Mouse (Mus musculus): Measurements from ENCODE around the gene Odf3l2. TPM values are rescaled to one million over a fixed set of nuclear protein-coding genes. Genes with fewer than 3 reads are reported as not detected.

Odf3l2 gene
- total and polyA plus RNA-seq, 3 experiments, result not detected

- H3K4me1 ChIP-seq (ENCODE audit: control insufficient read depth in 1 of 2, insufficient read depth in 2 of 2, low read length in 2 of 2), result peaks cover 6 to 19% of the 10 kb centered on the region in 2 experiments; a peak in 3 of 4 replicates
- peak within 1 kb of the TSS; percentile 96 to 98 for H3K4me3 ChIP-seq (ENCODE audit: control insufficient read depth in 1 of 2, insufficient read depth in 1 of 2, low read depth in 2 of 2, low read length in 2 of 2)
- peaks cover 32% of the 10 kb centered on the region for H3K79me2 ChIP-seq (ENCODE audit: control insufficient read depth, insufficient read depth, low read length, poor library complexity)
- H3K9ac ChIP-seq (ENCODE audit: control insufficient read depth, low read depth, low read length, poor library complexity, severe bottlenecking), result peak within 1 kb of the TSS; percentile 96
- H3K36me3 ChIP-seq (ENCODE audit: control insufficient read depth in 1 of 2, insufficient read depth in 2 of 2, low read length in 2 of 2), result peaks cover 3 to 4% of the 10 kb centered on the region in 2 experiments; a peak in 2 of 4 replicates
- peak; percentile 99 for DNase-seq (ENCODE audit: low read depth, low spot score)
- no peaks in the 10 kb centered on the region for H3K9me3 ChIP-seq (replicated peaks; ENCODE audit: insufficient read depth, low read length)
- H3K27ac ChIP-seq (ENCODE audit: control insufficient read depth, low read depth, low read length), result peak within 1 kb of the TSS; percentile 59
- no peaks in the 10 kb centered on the region for H3K27me3 ChIP-seq (ENCODE audit: control insufficient read depth in 1 of 2, insufficient read depth in 2 of 2, low read length in 2 of 2)
- peak; percentile 98 for TF ChIP-seq KAT2A (conservative IDR thresholded peaks at IDR 0.05; ENCODE audit: low read depth, low read length)
- peak; percentile 26; the same call in 1 of the 2 replicates for TF ChIP-seq ETS1 (IDR thresholded peaks at IDR 0.05; ENCODE audit: low read depth, low read length)
- no peak for TF ChIP-seq RAD21 (IDR thresholded peaks at IDR 0.05; ENCODE audit: low read depth, low read length)
- peak; percentile 93 for TF ChIP-seq MAZ (IDR thresholded peaks at IDR 0.05; ENCODE audit: low read depth, low read length)
- TF ChIP-seq ZNF384 (IDR thresholded peaks at IDR 0.05; ENCODE audit: low read depth, low read length), result no peak; the same call in 1 of the 2 replicates
- TF ChIP-seq CHD1 (IDR thresholded peaks at IDR 0.05; ENCODE audit: low read depth, low read length), result no peak
- TF ChIP-seq MXI1 (IDR thresholded peaks at IDR 0.05; ENCODE audit: low read depth, low read length), result peak; percentile 83
- no peak for TF ChIP-seq GATA1 (IDR thresholded peaks at IDR 0.05; ENCODE audit: low read depth, low read length)
- TF ChIP-seq UBTF (IDR thresholded peaks at IDR 0.05; ENCODE audit: borderline replicate concordance, insufficient read depth, low read depth, low read length), result no peak
- TF ChIP-seq E2F4 (IDR thresholded peaks at IDR 0.05; ENCODE audit: borderline replicate concordance, low read depth, low read length), result no peak
- peak; percentile 98 for TF ChIP-seq HCFC1 (IDR thresholded peaks at IDR 0.05; ENCODE audit: low read depth, low read length)
- TF ChIP-seq JUND (IDR thresholded peaks at IDR 0.05; ENCODE audit: low read depth, low read length), result no peak
- TF ChIP-seq CHD2 (IDR thresholded peaks at IDR 0.05; ENCODE audit: low read length), result no peak
- 0 out of 2 replicates have a peak, but pooled peaks have one; percentile 69 for TF ChIP-seq MYC (IDR thresholded peaks at IDR 0.05; ENCODE audit: low read depth, low read length)
- TF ChIP-seq POLR2AphosphoS5 (IDR thresholded peaks at IDR 0.05; ENCODE audit: borderline replicate concordance, low read depth, low read length), result no peak
- TF ChIP-seq BHLHE40 (IDR thresholded peaks at IDR 0.05; ENCODE audit: borderline replicate concordance, low read depth, low read length), result no peak
- TF ChIP-seq MYB (IDR thresholded peaks at IDR 0.05; ENCODE audit: low read depth, low read length), result no peak
- TF ChIP-seq ELF1 (IDR thresholded peaks at IDR 0.05; ENCODE audit: low read depth, low read length), result peak; percentile 97
- TF ChIP-seq GABPA (IDR thresholded peaks at IDR 0.05; ENCODE audit: low read depth, low read length), result no peak
- TF ChIP-seq ZMIZ1 (IDR thresholded peaks at IDR 0.05; ENCODE audit: low read depth, low read length), result peak; percentile 70; the same call in 1 of the 2 replicates
- TF ChIP-seq TBP (IDR thresholded peaks at IDR 0.05; ENCODE audit: low read depth, low read length), result 0 out of 2 replicates have a peak, but pooled peaks have one; percentile 6
- TF ChIP-seq SMC3 (IDR thresholded peaks at IDR 0.05; ENCODE audit: low read depth, low read length), result no peak
- peak; percentile 78 for TF ChIP-seq SIN3A (IDR thresholded peaks at IDR 0.05; ENCODE audit: low read length)
- no peak for TF ChIP-seq ZC3H11A (IDR thresholded peaks at IDR 0.05; ENCODE audit: low read depth, low read length)
- peak; percentile 90 for TF ChIP-seq NRF1 (IDR thresholded peaks at IDR 0.05; ENCODE audit: insufficient read depth, low read depth, low read length, poor library complexity, severe bottlenecking)
- peak; percentile 49; the same call in 1 of the 2 replicates for TF ChIP-seq MEF2A (IDR thresholded peaks at IDR 0.05; ENCODE audit: extremely low read depth, insufficient replicate concordance, low read depth, low read length, poor library complexity, severe bottlenecking)
- peak; percentile 64 for TF ChIP-seq TCF12 (IDR thresholded peaks at IDR 0.05; ENCODE audit: low read depth, low read length)
- TF ChIP-seq NELFE (IDR thresholded peaks at IDR 0.05; ENCODE audit: low read depth, low read length), result peak; percentile 91
- peak; percentile 59 to 85; a peak in 3 of 4 replicates for TF ChIP-seq POLR2A (IDR thresholded peaks at IDR 0.05; ENCODE audit: control insufficient read depth in 1 of 2, insufficient read depth in 1 of 2, low read depth in 1 of 2, low read length in 2 of 2, poor library complexity in 1 of 2)
- TF ChIP-seq RCOR1 (IDR thresholded peaks at IDR 0.05; ENCODE audit: low read depth, low read length), result 0 out of 2 replicates have a peak, but pooled peaks have one; percentile 14
- peak; percentile 39 for TF ChIP-seq USF1 (IDR thresholded peaks at IDR 0.05; ENCODE audit: low read depth, low read length)
- TF ChIP-seq CTCF (IDR thresholded peaks at IDR 0.05 in 2 of 3, conservative IDR thresholded peaks at IDR 0.05 in 1 of 3; ENCODE audit: control insufficient read depth in 1 of 3, insufficient read depth in 1 of 3, low read depth in 2 of 3, low read length in 3 of 3, poor library complexity in 1 of 3, severe bottlenecking in 1 of 3), result no peak
- peak in 1 of 2 experiments; percentile 7; a peak in 1 of 4 replicates for TF ChIP-seq EP300 (IDR thresholded peaks at IDR 0.05; ENCODE audit: low read depth in 1 of 2, low read length in 2 of 2)
- TF ChIP-seq POLR2AphosphoS2 (IDR thresholded peaks at IDR 0.05; ENCODE audit: low read length), result peak; percentile 77; the same call in 1 of the 2 replicates
- no peak for TF ChIP-seq MAFK (IDR thresholded peaks at IDR 0.05; ENCODE audit: borderline replicate concordance, low read depth, low read length)
- no peak for TF ChIP-seq ZKSCAN1 (IDR thresholded peaks at IDR 0.05; ENCODE audit: low read depth, low read length)
Measured at GRCm38 (mm10) chr10:79681591-79682245, 36.2 kb upstream of the Odf3l2 start, which contains the start of gene Cdc34. Gene Cdc34 (plus strand): TSS chr10:79682195.

All from MEL (cell line).